Mouse (Mus musculus): ENCODE measurements around the gene Cyp2c65. TPM values are rescaled to one million over a fixed set of nuclear protein-coding genes. Genes with fewer than 3 reads are reported as not detected.
"Not testable (repeated sequence)": the region's sequence is repeated elsewhere in the genome, so short reads cannot be mapped to it uniquely, and the experiment has no call there.

Gene Cyp2c65
- not detected in 2 replicates for total RNA-seq (2017)

GRCm38 (mm10) chr19:39060719-39061118 is at the start of gene Cyp2c65:
TSS of gene Cyp2c65 (plus strand) at chr19:39061015.
- no peak for ATAC-seq (replicated peaks; ENCODE audit: low read depth, poor library complexity, severe bottlenecking)

GRCm38 (mm10) chr19:39057928-39058327 is 2.9 kb upstream of the Cyp2c65 start:
- no peak for ATAC-seq (replicated peaks; ENCODE audit: low read depth, poor library complexity, severe bottlenecking)

- not testable (repeated sequence) for ATAC-seq (replicated peaks; ENCODE audit: low read depth, poor library complexity, severe bottlenecking)
These were observed 38.0 kb downstream of the Cyp2c65 start for GRCm38 (mm10) chr19:39098779-39099178.

GRCm38 (mm10) chr19:39113644-39114043 is 52.8 kb downstream of the Cyp2c65 start, which contains the start of gene Cyp2c66:
TSS of gene Cyp2c66 (plus strand) at chr19:39113898.
- ATAC-seq (replicated peaks; ENCODE audit: low read depth, poor library complexity, severe bottlenecking) = no peak

Other genes starting within 250 kb of the Cyp2c65 start
- 47.9 and 48.9 TPM in 2 replicates for gene Noc3l, start 241.8 kb upstream of the Cyp2c65 start, total RNA-seq (2017)
- gene Tbc1d12, start 224.4 kb upstream of the Cyp2c65 start, total RNA-seq (2017) = 4.4 and 4.6 TPM in 2 replicates
- gene Hells, start 130.1 kb upstream of the Cyp2c65 start, total RNA-seq (2017) = 92.8 and 110 TPM in 2 replicates
- gene Cyp2c55, start 54.0 kb upstream of the Cyp2c65 start, total RNA-seq (2017) = not detected in 2 replicates
- not detected in 2 replicates for gene Cyp2c66, start 52.9 kb downstream of the Cyp2c65 start, total RNA-seq (2017)
- gene Cyp2c29, start 208.4 kb downstream of the Cyp2c65 start, total RNA-seq (2017) = not detected in 2 replicates

All from common myeloid progenitor, adult 5-6 weeks (primary cell).